Mouse (Mus musculus) erythroblast, embryonic 14.5 days (primary cell): Measurements from ENCODE around the gene Arhgap31.

Source experiments
- GATA1 ChIP-seq: IDR thresholded peaks from 2 replicates; pipeline ENCODE4 v1.6.1; 2012; ENCODE audit warnings: low read length, inconsistent platforms, mixed read lengths
- TAL1 ChIP-seq: IDR thresholded peaks from 3 replicates; pipeline ENCODE4 v1.6.1; 2012; ENCODE audit warnings: low read length, inconsistent platforms, mixed read lengths

- TF ChIP-seq TAL1 (no peak), GATA1 (no peak)
Measured at GRCm38 (mm10) chr16:38606509-38606908, 106.6 kb downstream of the Arhgap31 start.
